Mouse (Mus musculus) kidney, adult 2 months (tissue): ENCODE data around the gene Cfap36. TPM values are rescaled to one million over a fixed set of nuclear protein-coding genes. Genes with fewer than 3 reads are reported as not detected.

Source experiments
- DNase-seq: peaks from one replicate; pipeline ENCODE4 v3.0.0; 2021
- H3K27ac ChIP-seq: fragments of 200-500 bp; 2 replicates; pipeline ENCODE4 v1.5.1; 2012; ENCODE audit warnings: low read depth, low read length, control low read depth, inconsistent platforms; ENCODE audit not compliant: insufficient read depth
- H3K27me3 ChIP-seq: fragments of 200-500 bp; replicated peaks from 2 replicates; pipeline ENCODE4 v1.6.1; 2012; ENCODE audit warnings: mild to moderate bottlenecking, moderate library complexity, low read length, inconsistent platforms; ENCODE audit not compliant: control insufficient read depth, insufficient read depth
- H3K36me3 ChIP-seq: fragments of 200-500 bp; 2 replicates; pipeline ENCODE4 v1.6.1; 2012; ENCODE audit warnings: mild to moderate bottlenecking, moderate library complexity, low read length, inconsistent platforms; ENCODE audit not compliant: control insufficient read depth, insufficient read depth
- H3K4me1 ChIP-seq: fragments of 200-500 bp; 2 replicates; pipeline ENCODE4 v1.6.1; 2011; ENCODE audit warnings: low read length; ENCODE audit not compliant: control insufficient read depth, insufficient read depth
- H3K4me3 ChIP-seq: fragments of 200-500 bp; 2 replicates; pipeline ENCODE4 v1.5.1; 2011; ENCODE audit warnings: mild to moderate bottlenecking, low read depth, low read length, control low read depth; ENCODE audit not compliant: insufficient read depth
- CTCF ChIP-seq: fragments of 200-500 bp; conservative IDR thresholded peaks from 2 replicates; pipeline ENCODE4 v1.5.1; 2011; ENCODE audit warnings: low read depth, mild to moderate bottlenecking, control low read depth, low read length, moderate library complexity, mixed read lengths; ENCODE audit not compliant: insufficient read depth, insufficient read length
- POLR2A ChIP-seq: fragments of 200-500 bp; IDR thresholded peaks from one replicate; pipeline ENCODE4 v1.6.1; 2011; ENCODE audit warnings: low read depth, low read length, control low read depth
- WGBS: fragments of 180-500 bp; shearing (Covaris S2); methylation state at CpG from one replicate; pipeline ENCODE4 v1.1.7; 2018; 5-methylcytosine and 5-hydroxymethylcytosine counted together
- polyA plus RNA-seq: library from polyadenylated mRNA; depleted of rRNA; stranded (reverse); fragments of >200 nt; gene quantifications from 2 replicates; pipeline ENCODE4 v1.2.3, GENCODE M21; 2012; rRNA removed

Cfap36 gene
- 9.9 and 10.0 TPM in 2 replicates for polyA plus RNA-seq

DNA sequence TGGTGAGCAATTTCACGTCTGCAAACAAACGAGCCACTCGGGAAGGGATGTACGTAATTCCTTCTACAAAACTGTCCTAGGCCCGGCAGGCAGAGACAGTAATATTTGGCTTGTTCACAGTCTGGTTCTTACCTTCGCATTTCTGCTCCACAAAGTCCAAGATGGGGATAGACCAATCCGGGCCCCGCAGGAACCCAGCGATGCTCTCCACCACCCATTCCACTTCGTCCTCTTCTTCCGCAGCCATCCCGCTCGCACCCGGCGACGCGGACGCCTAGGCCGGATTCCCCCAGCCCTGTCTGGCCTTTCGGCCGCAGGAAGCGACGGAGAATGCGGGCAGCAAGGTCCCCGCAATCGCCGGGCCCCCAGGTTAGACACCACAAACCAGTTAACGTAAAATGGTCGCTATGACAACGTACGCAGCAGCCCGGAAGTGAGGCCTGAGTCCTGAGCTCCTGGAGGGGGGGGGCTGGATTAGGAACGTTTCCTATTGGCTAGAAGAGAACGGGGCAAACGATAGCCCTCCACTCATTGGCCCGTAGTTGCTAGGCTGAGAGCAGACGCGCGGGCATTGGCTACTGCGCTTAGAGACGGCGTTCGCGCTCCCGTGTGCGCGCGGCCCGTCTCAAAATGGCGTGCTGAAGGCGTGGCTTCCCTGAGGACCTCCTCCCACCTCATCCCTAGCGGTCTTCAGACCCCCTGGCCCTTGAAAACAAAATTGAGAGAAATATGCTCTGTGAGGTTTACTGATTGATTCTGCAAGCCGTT, at the start of gene Cfap36:
Gene Cfap36 (minus strand): TSS at position 527 of the 768 bp plus-strand sequence.
- no peak for TF ChIP-seq POLR2A
- TF ChIP-seq CTCF = no peak
- H3K4me3 ChIP-seq = peak within 1 kb of the TSS; percentile 86
- H3K27me3 ChIP-seq = no peaks in the 10 kb centered on the region
- DNase-seq = peak; percentile 97
- H3K27ac ChIP-seq = no peak within 1 kb of the TSS
- WGBS = under 1% methylated on average over 53 of the region's 53 CpGs
- 0 out of 2 replicates have a peak, but pooled peaks cover 6% of the 10 kb centered on the region for H3K4me1 ChIP-seq
- H3K36me3 ChIP-seq = no peaks in the 10 kb centered on the region

DNA sequence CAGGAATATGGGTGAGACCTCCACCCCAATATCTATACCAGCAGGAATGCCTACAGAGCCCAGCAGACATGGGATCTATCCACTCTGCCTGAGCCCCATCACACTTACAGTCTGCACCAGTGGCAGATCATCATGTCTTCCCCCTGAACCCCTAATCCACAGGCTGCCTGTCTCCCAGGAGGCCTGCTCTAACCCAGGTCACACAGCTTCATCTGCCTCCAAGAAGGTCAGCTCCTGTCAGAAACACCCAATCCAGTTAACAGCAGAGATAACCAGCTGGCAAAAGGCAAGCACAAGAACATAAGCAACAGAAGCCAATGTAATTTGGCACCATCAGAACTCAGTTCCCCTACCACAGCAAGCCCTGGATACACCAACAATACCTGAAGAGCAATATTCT, 40.1 kb upstream of the Cfap36 start:
- Histone ChIP-seq H3K27me3 (no peaks in the 10 kb centered on the region), H3K36me3 (no peaks in the 10 kb centered on the region), H3K4me3 (no peak overlapping the region), H3K4me1 (no peaks in the 10 kb centered on the region), H3K27ac (no peak overlapping the region)
- no peak for TF ChIP-seq POLR2A
- TF ChIP-seq CTCF = no peak
- DNase-seq = no peak

DNA sequence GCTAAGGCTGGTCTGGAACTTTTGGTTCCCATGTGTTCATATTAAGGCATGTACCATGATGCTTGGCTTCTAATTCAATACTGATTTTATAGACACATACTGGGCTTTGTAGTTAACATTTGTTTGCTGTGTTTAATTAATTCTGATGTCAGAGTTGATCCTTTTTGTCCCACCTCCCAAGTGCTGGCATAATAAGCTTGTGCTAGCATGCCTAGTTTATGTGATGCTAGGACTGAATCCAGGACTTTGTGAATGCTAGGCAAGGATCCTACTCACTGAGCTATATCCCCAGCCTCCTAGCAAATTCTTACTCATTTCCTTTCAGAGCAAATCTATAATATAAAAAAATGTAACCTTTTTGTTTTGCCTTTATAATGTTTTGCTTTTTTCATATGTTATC, 38.8 kb upstream of the Cfap36 start:
- Histone ChIP-seq H3K36me3 (no peaks in the 10 kb centered on the region), H3K4me1 (no peaks in the 10 kb centered on the region), H3K4me3 (no peak overlapping the region), H3K27ac (no peak overlapping the region), H3K27me3 (no peaks in the 10 kb centered on the region)
- no peak for DNase-seq
- no peak for TF ChIP-seq POLR2A
- no peak for TF ChIP-seq CTCF

DNA sequence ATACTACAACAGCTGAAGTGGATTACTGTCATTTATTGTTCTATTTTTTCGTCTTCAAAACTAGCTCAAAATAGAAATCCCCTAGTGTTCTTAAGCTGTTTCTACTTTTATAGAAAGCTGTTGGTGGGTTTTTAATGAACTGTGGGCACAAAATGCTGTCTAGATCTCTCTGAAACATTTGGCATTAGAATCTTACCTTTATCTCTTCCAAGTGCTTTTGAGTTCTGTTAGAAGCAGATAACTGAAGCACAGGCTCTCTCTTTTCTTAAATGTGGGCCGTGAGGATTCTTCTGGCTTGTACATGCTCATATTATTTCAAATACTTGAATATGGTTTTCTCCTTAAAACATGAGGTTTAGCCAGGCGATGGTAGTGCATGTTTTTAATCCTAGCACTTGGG, 27.5 kb upstream of the Cfap36 start:
- Histone ChIP-seq H3K4me1 (no peaks in the 10 kb centered on the region), H3K4me3 (no peak overlapping the region), H3K27me3 (no peaks in the 10 kb centered on the region), H3K27ac (no peak overlapping the region), H3K36me3 (no peaks in the 10 kb centered on the region)
- 81% methylated on average over 3 of the region's 3 CpGs for WGBS
- TF ChIP-seq POLR2A (no peak), CTCF (no peak)
- DNase-seq = no peak

DNA sequence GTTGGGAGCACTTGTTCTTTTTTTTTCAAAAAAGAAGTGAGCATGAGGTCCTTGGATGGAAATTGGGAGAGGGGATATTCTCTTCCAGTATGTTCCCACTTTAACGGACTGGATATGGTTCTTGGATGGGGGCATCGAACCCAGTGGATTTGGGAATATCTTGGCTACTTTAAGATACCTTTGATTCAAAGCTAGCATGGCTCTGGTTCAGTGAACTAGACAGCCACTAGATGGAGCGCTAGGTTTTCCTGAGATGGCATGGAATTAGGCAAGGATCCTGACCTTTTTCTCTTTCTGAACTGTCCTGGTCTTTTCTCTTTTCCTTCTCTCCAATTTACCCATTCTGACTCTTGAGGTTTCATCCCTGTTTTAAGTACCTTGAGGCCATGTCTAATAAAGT, 20.6 kb upstream of the Cfap36 start:
- H3K27ac ChIP-seq = no peak overlapping the region
- no peaks in the 10 kb centered on the region for H3K27me3 ChIP-seq
- no peaks in the 10 kb centered on the region for H3K4me1 ChIP-seq
- peak; percentile 56 for DNase-seq
- WGBS = 23% methylated on average over 3 of the region's 3 CpGs
- no peak for TF ChIP-seq POLR2A
- peak; percentile 56 for TF ChIP-seq CTCF
- H3K36me3 ChIP-seq = no peaks in the 10 kb centered on the region
- H3K4me3 ChIP-seq = no peak overlapping the region

DNA sequence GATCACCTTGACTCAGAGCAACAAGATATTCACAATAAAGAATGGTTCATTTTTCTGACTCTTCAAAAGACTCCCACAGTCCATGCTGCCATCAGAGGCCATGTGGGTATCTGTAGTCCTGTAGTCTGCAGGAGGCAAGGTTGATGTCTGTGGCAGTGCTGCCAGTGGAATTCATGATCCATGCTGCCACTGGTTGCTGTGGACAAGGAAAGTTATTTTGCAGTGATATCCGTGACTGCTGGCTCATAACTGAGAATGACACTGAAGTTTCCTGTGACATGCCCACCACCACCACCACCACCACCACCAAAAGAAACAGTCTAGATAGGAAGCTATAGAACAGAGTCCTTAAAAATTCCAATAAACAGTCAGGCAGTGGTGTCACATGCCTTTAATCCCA, 7.4 kb upstream of the Cfap36 start:
- Histone ChIP-seq H3K36me3 (no peaks in the 10 kb centered on the region), H3K4me3 (no peak overlapping the region), H3K4me1 (no peaks in the 10 kb centered on the region), H3K27ac (no peak overlapping the region), H3K27me3 (no peaks in the 10 kb centered on the region)
- DNase-seq = no peak
- TF ChIP-seq POLR2A (no peak), CTCF (no peak)
- 65% methylated on average over 1 of the region's 1 CpGs for WGBS

DNA sequence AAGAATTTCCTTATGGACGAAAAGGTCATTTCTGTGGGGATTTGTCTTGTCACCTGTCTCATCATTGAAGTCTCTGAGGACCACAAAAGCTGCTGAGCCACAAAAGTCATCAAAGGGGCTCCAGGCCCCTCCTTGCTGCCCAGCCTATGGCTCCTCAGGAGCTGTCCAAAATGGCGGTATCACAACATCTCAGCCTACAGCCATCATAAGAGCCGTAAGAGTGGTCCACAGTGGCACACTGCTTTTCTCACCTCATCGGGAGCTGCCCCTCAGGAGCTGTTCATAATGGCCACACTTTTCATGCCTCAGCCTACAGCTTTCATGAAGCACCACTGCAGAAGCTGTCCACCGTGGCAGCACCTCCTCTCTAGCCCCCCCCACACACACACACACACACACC, 1.2 kb upstream of the Cfap36 start:
- H3K4me3 ChIP-seq = no peak overlapping the region
- DNase-seq = no peak
- H3K4me1 ChIP-seq = 0 out of 2 replicates have a peak, but pooled peaks cover 6% of the 10 kb centered on the region
- H3K27ac ChIP-seq = no peak overlapping the region
- TF ChIP-seq POLR2A = no peak
- no peak for TF ChIP-seq CTCF
- no peaks in the 10 kb centered on the region for H3K36me3 ChIP-seq
- H3K27me3 ChIP-seq = no peaks in the 10 kb centered on the region
- WGBS = over 99% methylated on average over 5 of the region's 5 CpGs
